Mouse (Mus musculus): ENCODE data around the gene Adk.

GRCm38 (mm10) chr14:21402157-21402601 is 349.8 kb downstream of the Adk start:
- TF ChIP-seq CTCF (IDR thresholded peaks at IDR 0.05; ENCODE audit: control insufficient read depth, insufficient read depth, insufficient replicate concordance, low read depth, low read length) = no peak
- TF ChIP-seq POLR2A (IDR thresholded peaks at IDR 0.05; ENCODE audit: control insufficient read depth, low read depth, low read length) = no peak
